Mouse (Mus musculus): ENCODE measurements around the gene Cd247. TPM values are rescaled to one million over a fixed set of nuclear protein-coding genes. Genes with fewer than 3 reads are reported as not detected.
A peak's percentile ranks its signal among the peaks of the same experiment; 100 is the strongest.

Cd247 gene
- polyA plus RNA-seq, 1 experiment from 2014 or later = 2.2 TPM

GRCm38 (mm10) chr1:165843586-165843985, 55.1 kb downstream of the Cd247 start:
- peaks cover 4% of the 10 kb centered on the region; the same call in 1 of the 2 replicates for H3K4me1 ChIP-seq (ENCODE audit: control insufficient read depth, insufficient read depth, low read length)
- no peaks in the 10 kb centered on the region for H3K27me3 ChIP-seq (ENCODE audit: control insufficient read depth, insufficient read depth, low read length)

GRCm38 (mm10) chr1:165844466-165844951, 56.0 kb downstream of the Cd247 start:
- ATAC-seq (replicated peaks; ENCODE audit: insufficient number of reproducible peaks, low FRiP score, low TSS enrichment, low read depth) (peak; percentile 58; the same call in 1 of the 2 replicates), DNase-seq (ENCODE audit: low spot score) (peak; percentile 45)
- WGBS = 1% methylated on average over 19 of the region's 20 CpGs
- Histone ChIP-seq H3K9me3 (replicated peaks; ENCODE audit: control insufficient read depth, low read length) (no peaks in the 10 kb centered on the region), H3K4me3 (ENCODE audit: low read depth, low read length) (peak overlapping the region; percentile 38), H3K9ac (replicated peaks; ENCODE audit: low read length) (peak overlapping the region; percentile 35), H3K4me2 (ENCODE audit: low read depth, low read length) (peak overlapping the region; percentile 98), H3K4me1 (ENCODE audit: control insufficient read depth, insufficient read depth, low read length) (peaks cover 4% of the 10 kb centered on the region; the same call in 1 of the 2 replicates), H3K27me3 (ENCODE audit: control insufficient read depth, insufficient read depth, low read length) (no peaks in the 10 kb centered on the region), H3K27ac (replicated peaks; ENCODE audit: low read depth, low read length) (no peak overlapping the region), H3K36me3 (replicated peaks; ENCODE audit: control insufficient read depth, insufficient read depth, low read depth, low read length) (no peaks in the 10 kb centered on the region)

More at GRCm38 (mm10) chr1:165843586-165843985, 55.1 kb downstream of the Cd247 start:
- Histone ChIP-seq H3K4me2 (ENCODE audit: low read depth, low read length) (no peak overlapping the region), H3K36me3 (replicated peaks; ENCODE audit: control insufficient read depth, insufficient read depth, low read depth, low read length) (no peaks in the 10 kb centered on the region), H3K9ac (replicated peaks; ENCODE audit: low read length) (no peak overlapping the region), H3K9me3 (replicated peaks; ENCODE audit: control insufficient read depth, low read length) (no peaks in the 10 kb centered on the region), H3K27ac (replicated peaks; ENCODE audit: low read depth, low read length) (no peak overlapping the region), H3K4me3 (ENCODE audit: low read depth, low read length) (no peak overlapping the region)
- 58% methylated on average over 3 of the region's 3 CpGs for WGBS
- ATAC-seq (replicated peaks; ENCODE audit: insufficient number of reproducible peaks, low FRiP score, low TSS enrichment, low read depth) (no peak), DNase-seq (ENCODE audit: low spot score) (no peak)

GRCm38 (mm10) chr1:165844956-165845355, 56.5 kb downstream of the Cd247 start:
- H3K4me2 ChIP-seq (ENCODE audit: low read depth, low read length) = peak overlapping the region; percentile 98
- H3K4me3 ChIP-seq (ENCODE audit: low read depth, low read length) = peak overlapping the region; percentile 38
- ATAC-seq (replicated peaks; ENCODE audit: insufficient number of reproducible peaks, low FRiP score, low TSS enrichment, low read depth) (peak; percentile 21; the same call in 1 of the 2 replicates), DNase-seq (ENCODE audit: low spot score) (peak; percentile 44)
- WGBS = 1% methylated on average over 21 of the region's 26 CpGs
- no peaks in the 10 kb centered on the region for H3K9me3 ChIP-seq (replicated peaks; ENCODE audit: control insufficient read depth, low read length)
- H3K27ac ChIP-seq (replicated peaks; ENCODE audit: low read depth, low read length) = no peak overlapping the region
- peaks cover 4% of the 10 kb centered on the region; the same call in 1 of the 2 replicates for H3K4me1 ChIP-seq (ENCODE audit: control insufficient read depth, insufficient read depth, low read length)
- no peaks in the 10 kb centered on the region for H3K36me3 ChIP-seq (replicated peaks; ENCODE audit: control insufficient read depth, insufficient read depth, low read depth, low read length)
- peak overlapping the region; percentile 35 for H3K9ac ChIP-seq (replicated peaks; ENCODE audit: low read length)
- H3K27me3 ChIP-seq (ENCODE audit: control insufficient read depth, insufficient read depth, low read length) = no peaks in the 10 kb centered on the region

- no peaks in the 10 kb centered on the region for H3K9me3 ChIP-seq (replicated peaks; ENCODE audit: control insufficient read depth, low read length)
- H3K4me1 ChIP-seq (ENCODE audit: control insufficient read depth, insufficient read depth, low read length) = peaks cover 4% of the 10 kb centered on the region; the same call in 1 of the 2 replicates
- no peaks in the 10 kb centered on the region for H3K36me3 ChIP-seq (replicated peaks; ENCODE audit: control insufficient read depth, insufficient read depth, low read depth, low read length)
- peak overlapping the region; percentile 35; the same call in 1 of the 2 replicates for H3K9ac ChIP-seq (replicated peaks; ENCODE audit: low read length)
- 5% methylated on average over 14 of the region's 14 CpGs for WGBS
- H3K4me2 ChIP-seq (ENCODE audit: low read depth, low read length) = peak overlapping the region; percentile 98
- DNase-seq (ENCODE audit: low spot score) (no peak), ATAC-seq (replicated peaks; ENCODE audit: insufficient number of reproducible peaks, low FRiP score, low TSS enrichment, low read depth) (no peak)
- H3K27me3 ChIP-seq (ENCODE audit: control insufficient read depth, insufficient read depth, low read length) = no peaks in the 10 kb centered on the region
- H3K4me3 ChIP-seq (ENCODE audit: low read depth, low read length) = peak overlapping the region; percentile 38
- H3K27ac ChIP-seq (replicated peaks; ENCODE audit: low read depth, low read length) = no peak overlapping the region
Measured at GRCm38 (mm10) chr1:165845366-165845765, 56.9 kb downstream of the Cd247 start.

GRCm38 (mm10) chr1:165848417-165848816, 59.9 kb downstream of the Cd247 start:
- WGBS = 69% methylated on average over 8 of the region's 8 CpGs
- ATAC-seq (replicated peaks; ENCODE audit: insufficient number of reproducible peaks, low FRiP score, low TSS enrichment, low read depth) = no peak
- Histone ChIP-seq H3K4me1 (ENCODE audit: control insufficient read depth, insufficient read depth, low read length) (peaks cover 4% of the 10 kb centered on the region; the same call in 1 of the 2 replicates), H3K9ac (replicated peaks; ENCODE audit: low read length) (no peak overlapping the region), H3K4me2 (ENCODE audit: low read depth, low read length) (no peak overlapping the region), H3K9me3 (replicated peaks; ENCODE audit: control insufficient read depth, low read length) (no peaks in the 10 kb centered on the region), H3K36me3 (replicated peaks; ENCODE audit: control insufficient read depth, insufficient read depth, low read depth, low read length) (no peaks in the 10 kb centered on the region), H3K4me3 (ENCODE audit: low read depth, low read length) (no peak overlapping the region), H3K27me3 (ENCODE audit: control insufficient read depth, insufficient read depth, low read length) (no peaks in the 10 kb centered on the region), H3K27ac (replicated peaks; ENCODE audit: low read depth, low read length) (no peak overlapping the region)
- no peak for DNase-seq (ENCODE audit: low spot score)

- DNase-seq (ENCODE audit: low spot score) (no peak), ATAC-seq (replicated peaks; ENCODE audit: insufficient number of reproducible peaks, low FRiP score, low TSS enrichment, low read depth) (no peak)
- no peak overlapping the region for H3K9ac ChIP-seq (replicated peaks; ENCODE audit: low read length)
- peaks cover 4% of the 10 kb centered on the region; the same call in 1 of the 2 replicates for H3K4me1 ChIP-seq (ENCODE audit: control insufficient read depth, insufficient read depth, low read length)
- no peak overlapping the region for H3K4me3 ChIP-seq (ENCODE audit: low read depth, low read length)
- no peak overlapping the region for H3K4me2 ChIP-seq (ENCODE audit: low read depth, low read length)
- no peaks in the 10 kb centered on the region for H3K9me3 ChIP-seq (replicated peaks; ENCODE audit: control insufficient read depth, low read length)
- WGBS = 59% methylated on average over 4 of the region's 4 CpGs
- H3K36me3 ChIP-seq (replicated peaks; ENCODE audit: control insufficient read depth, insufficient read depth, low read depth, low read length) = no peaks in the 10 kb centered on the region
- H3K27ac ChIP-seq (replicated peaks; ENCODE audit: low read depth, low read length) = no peak overlapping the region
- no peaks in the 10 kb centered on the region for H3K27me3 ChIP-seq (ENCODE audit: control insufficient read depth, insufficient read depth, low read length)
Measured at GRCm38 (mm10) chr1:165848881-165849280, 60.4 kb downstream of the Cd247 start.

- H3K9ac ChIP-seq (replicated peaks; ENCODE audit: low read length) = no peak overlapping the region
- H3K27ac ChIP-seq (replicated peaks; ENCODE audit: low read depth, low read length) = no peak overlapping the region
- no peaks in the 10 kb centered on the region for H3K36me3 ChIP-seq (replicated peaks; ENCODE audit: control insufficient read depth, insufficient read depth, low read depth, low read length)
- peaks cover 4% of the 10 kb centered on the region; the same call in 1 of the 2 replicates for H3K4me1 ChIP-seq (ENCODE audit: control insufficient read depth, insufficient read depth, low read length)
- no peaks in the 10 kb centered on the region for H3K27me3 ChIP-seq (ENCODE audit: control insufficient read depth, insufficient read depth, low read length)
- DNase-seq (ENCODE audit: low spot score) (no peak), ATAC-seq (replicated peaks; ENCODE audit: insufficient number of reproducible peaks, low FRiP score, low TSS enrichment, low read depth) (no peak)
- H3K9me3 ChIP-seq (replicated peaks; ENCODE audit: control insufficient read depth, low read length) = no peaks in the 10 kb centered on the region
- no peak overlapping the region for H3K4me3 ChIP-seq (ENCODE audit: low read depth, low read length)
- H3K4me2 ChIP-seq (ENCODE audit: low read depth, low read length) = no peak overlapping the region
- 76% methylated on average over 17 of the region's 17 CpGs for WGBS
Measured at GRCm38 (mm10) chr1:165849458-165850445, 61.3 kb downstream of the Cd247 start.

GRCm38 (mm10) chr1:165852131-165852530, 63.6 kb downstream of the Cd247 start:
- Histone ChIP-seq H3K4me3 (ENCODE audit: low read depth, low read length) (no peak overlapping the region), H3K9ac (replicated peaks; ENCODE audit: low read length) (no peak overlapping the region), H3K4me1 (ENCODE audit: control insufficient read depth, insufficient read depth, low read length) (no peaks in the 10 kb centered on the region), H3K36me3 (replicated peaks; ENCODE audit: control insufficient read depth, insufficient read depth, low read depth, low read length) (no peaks in the 10 kb centered on the region), H3K9me3 (replicated peaks; ENCODE audit: control insufficient read depth, low read length) (no peaks in the 10 kb centered on the region), H3K27me3 (ENCODE audit: control insufficient read depth, insufficient read depth, low read length) (no peaks in the 10 kb centered on the region), H3K27ac (replicated peaks; ENCODE audit: low read depth, low read length) (no peak overlapping the region), H3K4me2 (ENCODE audit: low read depth, low read length) (no peak overlapping the region)
- 80% methylated on average over 5 of the region's 5 CpGs for WGBS
- DNase-seq (ENCODE audit: low spot score) (no peak), ATAC-seq (replicated peaks; ENCODE audit: insufficient number of reproducible peaks, low FRiP score, low TSS enrichment, low read depth) (no peak)

Measured in embryonic facial prominence, embryonic 11.5 days (tissue).